Mouse (Mus musculus) hindbrain, postnatal 0 days (tissue): ENCODE measurements around the gene Fam207a. TPM values are rescaled to one million over a fixed set of nuclear protein-coding genes. Genes with fewer than 3 reads are reported as not detected.
A peak's percentile ranks its signal among the peaks of the same experiment; 100 is the strongest.

Experiments
- ATAC-seq: fragments of 200-750 bp; cut with Nextera tagmentation; 2 replicates; pipeline ENCODE4 v1.8.0; 2017; ENCODE audit warnings: mild to moderate bottlenecking, moderate TSS enrichment, moderate library complexity
- DNase-seq: peaks from one replicate; pipeline ENCODE4 v3.0.0-alpha.2; 2015; ENCODE audit warnings: low spot score
- H3K27ac ChIP-seq: fragments of 300-500 bp; sonication (generic); 2 replicates; pipeline ENCODE4 v1.5.1; 2014; ENCODE audit warnings: mild to moderate bottlenecking
- H3K27me3 ChIP-seq: fragments of 300-500 bp; sonication (generic); 2 replicates; pipeline ENCODE4 v1.6.1; 2014; ENCODE audit warnings: low read length, mixed read lengths; ENCODE audit not compliant: insufficient read depth
- H3K36me3 ChIP-seq: fragments of 300-500 bp; sonication (generic); 2 replicates; pipeline ENCODE4 v1.6.1; 2014; ENCODE audit warnings: low read length, mixed read lengths; ENCODE audit not compliant: insufficient read depth
- H3K4me1 ChIP-seq: fragments of 300-500 bp; sonication (generic); 2 replicates; pipeline ENCODE4 v1.6.1; 2014; ENCODE audit warnings: antibody characterized with exemption, low read length, mixed read lengths; ENCODE audit not compliant: insufficient read depth
- H3K4me2 ChIP-seq: fragments of 300-500 bp; sonication (generic); 2 replicates; pipeline ENCODE4 v1.6.1; 2014; ENCODE audit warnings: low read depth, mild to moderate bottlenecking, low read length, moderate library complexity, mixed read lengths
- H3K4me3 ChIP-seq: fragments of 300-500 bp; sonication (generic); 2 replicates; pipeline ENCODE4 v1.5.1; 2014; ENCODE audit warnings: low read length
- H3K9ac ChIP-seq: fragments of 300-500 bp; sonication (generic); replicated peaks from 2 replicates; pipeline ENCODE4 v1.6.1; 2014; ENCODE audit warnings: mild to moderate bottlenecking, low read length, moderate library complexity, mixed read lengths
- H3K9me3 ChIP-seq: fragments of 300-500 bp; sonication (generic); 2 replicates; pipeline ENCODE4 v1.6.1; 2016; ENCODE audit warnings: low read length, mixed read lengths
- CTCF ChIP-seq: IDR thresholded peaks from 2 replicates; pipeline ENCODE4 v1.5.1; 2016; ENCODE audit warnings: antibody characterized with exemption, control low read depth, low read depth
- WGBS: fragments of 180-500 bp; shearing (Covaris S2); extraction: QIAGEN DNeasy Blood & Tissue Kit; methylation state at CpG from one replicate; pipeline ENCODE4 v1.1.7; 2014; 5-methylcytosine and 5-hydroxymethylcytosine counted together
- polyA plus RNA-seq: library from polyadenylated mRNA; unstranded; fragments of >200 nt; fragmentation: Nextera tagmentation; extraction: Ambion mirVana; gene quantifications from 2 replicates; pipeline ENCODE4 v1.2.1, GENCODE M21; 2015
- total RNA-seq: library from RNA; depleted of rRNA; stranded (reverse); fragments of >200 nt; gene quantifications from 2 replicates; pipeline ENCODE4 v1.2.3, GENCODE M21; 2014

Gene Fam207a
- total and polyA plus RNA-seq, 2 experiments from 2014 or later, result 31.8 to 56.2 TPM

GRCm38 (mm10) chr10:77488168-77488567 is 27.4 kb downstream of the Fam207a start:
- ATAC-seq (no peak), DNase-seq (no peak)
- H3K27ac ChIP-seq, result 0 out of 2 replicates have a peak overlapping the region, but pooled peaks have one; percentile 6
- no peaks in the 10 kb centered on the region for H3K4me1 ChIP-seq
- H3K27me3 ChIP-seq, result no peaks in the 10 kb centered on the region
- no peak for TF ChIP-seq CTCF
- WGBS, result 94% methylated on average over 7 of the region's 7 CpGs
- H3K9me3 ChIP-seq, result no peaks in the 10 kb centered on the region
- H3K4me2 ChIP-seq, result no peak overlapping the region
- peaks cover 18% of the 10 kb centered on the region for H3K36me3 ChIP-seq
- no peak overlapping the region for H3K4me3 ChIP-seq
- no peak overlapping the region for H3K9ac ChIP-seq

DNA sequence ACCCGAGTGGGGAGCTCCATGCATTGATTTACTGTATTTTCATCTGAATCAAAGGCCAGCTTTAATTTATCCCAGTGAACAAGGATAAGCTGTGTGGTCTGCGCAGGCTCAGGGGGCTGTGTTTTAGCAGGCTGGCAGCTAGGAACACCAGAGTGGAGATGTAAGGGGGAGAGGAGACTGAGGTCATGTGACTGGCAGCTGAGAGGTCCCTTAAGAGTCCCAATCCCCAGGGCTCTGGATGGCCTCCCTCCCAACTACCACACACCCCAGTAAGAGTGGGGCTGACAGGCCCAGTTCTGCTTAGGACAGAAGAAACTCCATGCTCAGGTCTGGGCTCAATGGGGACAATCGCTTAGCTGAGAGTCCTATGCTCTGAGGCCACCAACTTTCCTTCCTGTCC is 29.8 kb downstream of the Fam207a start:
- Histone ChIP-seq H3K9ac (no peak overlapping the region), H3K4me3 (no peak overlapping the region), H3K4me1 (no peaks in the 10 kb centered on the region), H3K4me2 (no peak overlapping the region), H3K9me3 (no peaks in the 10 kb centered on the region), H3K27ac (no peak overlapping the region), H3K27me3 (no peaks in the 10 kb centered on the region), H3K36me3 (peaks cover 18% of the 10 kb centered on the region)
- no peak for DNase-seq
- TF ChIP-seq CTCF, result no peak
- ATAC-seq, result 0 out of 2 replicates have a peak, but pooled peaks have one; percentile 9
- WGBS, result 91% methylated on average over 3 of the region's 3 CpGs

DNA sequence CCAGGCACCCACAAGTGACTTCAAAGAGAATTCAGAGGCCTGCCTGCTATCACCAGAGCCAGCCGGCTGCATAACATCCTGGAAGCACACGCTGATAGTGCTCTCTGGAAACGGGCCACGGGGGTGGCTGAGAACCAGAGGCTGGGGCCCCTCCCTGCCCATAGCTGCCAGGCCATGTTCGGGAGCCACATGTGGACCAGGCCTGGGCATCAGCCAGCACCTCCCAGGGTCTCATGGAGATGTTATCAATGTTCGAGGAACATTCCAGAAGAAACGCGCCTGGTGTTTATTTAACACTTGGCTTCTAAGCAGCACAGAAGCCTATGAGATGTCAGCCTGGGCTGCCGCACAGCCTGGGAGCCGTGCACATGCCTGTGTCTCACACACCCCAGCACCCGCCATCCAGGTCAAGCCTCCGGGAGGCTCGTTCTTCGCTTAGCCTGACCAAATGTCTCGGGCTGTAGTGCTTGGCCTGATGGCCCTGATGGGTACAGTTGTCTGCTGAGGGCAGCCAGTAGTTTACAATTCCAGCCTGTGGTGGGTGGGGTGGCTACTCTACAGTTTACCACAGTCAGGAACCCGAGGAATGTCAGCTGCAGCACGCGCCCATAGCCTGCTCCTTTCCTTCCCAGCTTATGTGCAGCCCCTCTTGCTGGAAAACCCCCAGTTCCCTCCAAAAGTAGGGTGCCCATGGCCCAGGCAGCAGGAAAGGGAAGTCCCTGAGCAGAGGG is 31.2 kb downstream of the Fam207a start:
- H3K36me3 ChIP-seq, result peaks cover 18% of the 10 kb centered on the region
- H3K4me1 ChIP-seq, result no peaks in the 10 kb centered on the region
- no peak for ATAC-seq
- no peaks in the 10 kb centered on the region for H3K9me3 ChIP-seq
- no peaks in the 10 kb centered on the region for H3K27me3 ChIP-seq
- H3K4me3 ChIP-seq, result no peak overlapping the region
- no peak for DNase-seq
- 64% methylated on average over 18 of the region's 18 CpGs for WGBS
- no peak overlapping the region for H3K27ac ChIP-seq
- no peak for TF ChIP-seq CTCF
- no peak overlapping the region for H3K4me2 ChIP-seq
- no peak overlapping the region for H3K9ac ChIP-seq

DNA sequence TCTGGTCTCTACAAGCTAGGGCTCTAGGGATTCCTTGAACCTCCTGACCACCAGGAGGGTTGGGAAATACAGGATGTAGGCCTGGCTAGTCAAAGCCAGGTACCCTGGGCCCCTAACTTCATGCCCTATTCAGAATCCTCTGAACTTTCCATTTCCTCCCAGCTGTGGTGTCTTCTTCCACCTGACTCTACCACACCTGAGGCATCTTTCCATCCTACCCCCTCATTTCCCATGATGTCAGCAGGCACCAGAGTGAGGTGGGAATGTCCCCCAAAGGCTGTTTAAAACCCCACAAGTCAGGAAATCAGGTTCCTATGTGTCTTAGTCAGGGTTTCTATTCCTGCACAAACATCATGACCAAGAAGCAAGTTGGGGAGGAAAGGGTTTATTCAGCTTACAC is 33.8 kb downstream of the Fam207a start:
- no peak overlapping the region for H3K4me3 ChIP-seq
- no peak overlapping the region for H3K4me2 ChIP-seq
- peaks cover 3% of the 10 kb centered on the region for H3K36me3 ChIP-seq
- no peak for ATAC-seq
- no peak for DNase-seq
- no peak overlapping the region for H3K27ac ChIP-seq
- H3K4me1 ChIP-seq, result no peaks in the 10 kb centered on the region
- no peaks in the 10 kb centered on the region for H3K9me3 ChIP-seq
- TF ChIP-seq CTCF, result no peak
- H3K9ac ChIP-seq, result no peak overlapping the region
- H3K27me3 ChIP-seq, result no peaks in the 10 kb centered on the region

DNA sequence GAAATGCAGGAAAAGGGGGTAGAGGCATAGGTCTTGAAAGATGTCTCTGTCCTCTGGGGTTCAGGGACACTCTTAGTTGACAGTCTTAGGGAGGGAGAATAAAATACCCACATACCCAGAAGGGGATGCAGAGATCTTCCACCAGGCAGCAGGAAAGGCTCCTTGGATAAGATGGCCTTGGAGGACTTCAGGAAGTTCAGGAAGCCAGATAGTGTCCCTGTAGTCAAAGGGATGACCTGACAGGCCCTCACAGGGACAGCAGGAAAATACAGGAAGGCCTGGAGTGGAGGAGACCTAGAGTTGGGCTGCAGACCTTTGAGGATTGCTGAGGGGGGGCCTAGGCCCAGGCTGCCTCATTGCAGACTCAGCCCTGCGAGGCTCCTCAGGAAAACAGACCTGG is 35.6 kb downstream of the Fam207a start:
- Histone ChIP-seq H3K36me3 (no peaks in the 10 kb centered on the region), H3K9me3 (no peaks in the 10 kb centered on the region), H3K9ac (no peak overlapping the region), H3K27me3 (no peaks in the 10 kb centered on the region), H3K4me3 (no peak overlapping the region), H3K27ac (no peak overlapping the region), H3K4me1 (no peaks in the 10 kb centered on the region), H3K4me2 (no peak overlapping the region)
- DNase-seq (no peak), ATAC-seq (no peak)
- TF ChIP-seq CTCF, result no peak
- WGBS, result 92% methylated on average over 1 of the region's 1 CpGs

- H3K4me3 ChIP-seq, result no peak overlapping the region
- WGBS, result 84% methylated on average over 3 of the region's 3 CpGs
These were observed 38.7 kb downstream of the Fam207a start for GRCm38 (mm10) chr10:77476907-77477306.

GRCm38 (mm10) chr10:77472188-77472587 is 43.4 kb downstream of the Fam207a start:
- Histone ChIP-seq H3K4me2 (no peak overlapping the region), H3K4me3 (no peak overlapping the region), H3K36me3 (no peaks in the 10 kb centered on the region), H3K9ac (no peak overlapping the region), H3K27me3 (no peaks in the 10 kb centered on the region), H3K4me1 (no peaks in the 10 kb centered on the region), H3K27ac (no peak overlapping the region), H3K9me3 (no peaks in the 10 kb centered on the region)
- ATAC-seq, result no peak
- no peak for DNase-seq
- 87% methylated on average over 5 of the region's 5 CpGs for WGBS
- TF ChIP-seq CTCF, result no peak

More at GRCm38 (mm10) chr10:77476907-77477306, 38.7 kb downstream of the Fam207a start:
- no peak for ATAC-seq
- no peaks in the 10 kb centered on the region for H3K36me3 ChIP-seq
- DNase-seq, result no peak
- no peaks in the 10 kb centered on the region for H3K4me1 ChIP-seq
- H3K27me3 ChIP-seq, result no peaks in the 10 kb centered on the region
- H3K9me3 ChIP-seq, result no peaks in the 10 kb centered on the region
- H3K4me2 ChIP-seq, result no peak overlapping the region
- H3K9ac ChIP-seq, result no peak overlapping the region
- no peak for TF ChIP-seq CTCF
- H3K27ac ChIP-seq, result no peak overlapping the region
